Mouse (Mus musculus) left cerebral cortex, postnatal 10 days (tissue): Measurements from ENCODE around the gene Slain2. TPM values are rescaled to one million over a fixed set of nuclear protein-coding genes. Genes with fewer than 3 reads are reported as not detected.
"Not testable (repeated sequence)": the region's sequence is repeated elsewhere in the genome, so short reads cannot be mapped to it uniquely, and the experiment has no call there.

Experiments
- DNase-seq, 2 experiments: peaks; one replicate each; pipeline ENCODE4 v3.0.0; 2021 to 2022; ENCODE audit warnings: low spot score in 2 of 2, mixed read lengths in 1 of 2; ENCODE audit errors: extremely low spot score in 1 of 2
- intact Hi-C: fragments of 180-260 bp; cut with DNase I; formaldehyde crosslinking; loops from one replicate; pipeline ENCODE4 v1.15.1; 2025
- total RNA-seq, 2 experiments: library from RNA; stranded (reverse); gene quantifications; 2 replicates each; pipeline ENCODE4 v1.2.3; 2021

Gene Slain2
- total RNA-seq, 2 experiments from 2014 or later = 38.0 to 39.7 TPM

GRCm38 (mm10) chr5:72994424-72994823, 80.3 kb downstream of the Slain2 start:
- intact Hi-C loops = no loop called here
- DNase-seq = no peak

GRCm38 (mm10) chr5:72994928-72995327, 80.8 kb downstream of the Slain2 start:
- DNase-seq = no peak
- intact Hi-C loops = no loop called here

GRCm38 (mm10) chr5:72995379-72995778, 81.3 kb downstream of the Slain2 start:
- intact Hi-C loops = no loop called here
- no peak for DNase-seq

- intact Hi-C loops = not testable (repeated sequence)
Measured at GRCm38 (mm10) chr5:72998546-72998945, 84.4 kb downstream of the Slain2 start.

GRCm38 (mm10) chr5:73004046-73004445, 89.9 kb downstream of the Slain2 start:
- intact Hi-C loops = no loop called here

More at GRCm38 (mm10) chr5:72998546-72998945, 84.4 kb downstream of the Slain2 start:
- DNase-seq = not testable (repeated sequence)

GRCm38 (mm10) chr5:73006784-73007581, 92.9 kb downstream of the Slain2 start, which contains the start of gene Slc10a4:
TSS of gene Slc10a4 (plus strand) at chr5:73006883.
- intact Hi-C loops = loop anchor here (5.0 kb wide), 1 partner anchor 420 kb away; the partner anchor contains the start of gene Gm5868
- peak in 1 of 2 experiments; percentile 29 for DNase-seq

More at GRCm38 (mm10) chr5:73004046-73004445, 89.9 kb downstream of the Slain2 start:
- DNase-seq = no peak

- intact Hi-C loops = loop anchor here (5.0 kb wide), 1 partner anchor 420 kb away; the partner anchor contains the start of gene Gm5868
- DNase-seq = no peak
Measured at GRCm38 (mm10) chr5:73007582-73007959, 93.5 kb downstream of the Slain2 start.

- not testable (repeated sequence) for DNase-seq
Measured at GRCm38 (mm10) chr5:73008230-73008629, 94.1 kb downstream of the Slain2 start.

GRCm38 (mm10) chr5:73011806-73012205, 97.7 kb downstream of the Slain2 start:
- intact Hi-C loops, DNase-seq: not testable (repeated sequence)

More at GRCm38 (mm10) chr5:73008230-73008629, 94.1 kb downstream of the Slain2 start:
- intact Hi-C loops = loop anchor here (5.0 kb wide), 1 partner anchor 421 kb away; the partner anchor contains the start of gene Gm5868

GRCm38 (mm10) chr5:73012884-73013610, 98.9 kb downstream of the Slain2 start:
- intact Hi-C loops, DNase-seq: not testable (repeated sequence)

GRCm38 (mm10) chr5:73013611-73014287, 99.6 kb downstream of the Slain2 start:
- peak in 1 of 2 experiments; percentile 21 for DNase-seq
- intact Hi-C loops = not testable (repeated sequence)

- intact Hi-C loops = no loop called here
- DNase-seq = no peak
Measured at GRCm38 (mm10) chr5:73014745-73015144, 100.6 kb downstream of the Slain2 start.

GRCm38 (mm10) chr5:73023801-73024200, 109.7 kb downstream of the Slain2 start:
- intact Hi-C loops = no loop called here

More at GRCm38 (mm10) chr5:73023801-73024200, 109.7 kb downstream of the Slain2 start:
- no peak for DNase-seq

Other genes starting within 250 kb of the Slain2 start
- under 1 TPM; 0.49 to 0.56 TPM for gene Txk, start 161.5 kb upstream of the Slain2 start, total RNA-seq
- gene Tec, start 45.8 kb upstream of the Slain2 start, total RNA-seq = 10 to 100 TPM in 1 of 2 experiments, 1 to 10 TPM in 1; 7.3 to 12.4 TPM
- gene Gm10135, start 60.4 kb downstream of the Slain2 start, total RNA-seq = not detected
- gene Slc10a4, start 92.6 kb downstream of the Slain2 start, total RNA-seq = 1 to 10 TPM; 3.9 to 4.4 TPM